Mouse (Mus musculus): ENCODE data around the gene Prss32. TPM values are rescaled to one million over a fixed set of nuclear protein-coding genes. Genes with fewer than 3 reads are reported as not detected.

Prss32 gene
- 0.06 and 0.10 TPM in 2 replicates for polyA plus RNA-seq (2012; rRNA removed)

DNA sequence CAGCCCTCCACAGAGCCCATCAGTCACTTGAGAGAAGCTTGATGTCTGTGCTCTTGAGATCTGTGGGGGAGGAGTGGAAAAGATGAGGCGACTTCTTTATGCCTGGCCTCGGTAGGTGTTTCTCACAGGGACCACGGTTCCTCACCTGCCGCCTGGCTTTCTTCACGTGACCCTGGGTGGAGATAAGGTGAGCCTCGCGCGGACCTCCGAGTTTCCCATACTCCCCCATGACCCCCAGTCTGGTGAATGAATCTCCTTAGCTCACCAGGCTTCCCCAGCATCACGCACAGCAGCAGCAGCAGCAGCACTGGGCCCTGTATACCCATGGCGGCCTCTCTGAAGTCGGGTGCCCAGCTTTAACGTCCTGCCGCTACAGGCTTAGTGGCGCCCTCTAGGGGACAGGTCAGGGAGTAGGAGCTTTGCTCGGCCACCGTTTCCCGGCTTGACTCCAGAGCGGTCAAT, at the start of gene Prss32, which contains the start of gene Prss41:
Gene Prss32, plus strand, starts transcription at position 44 of the 462 bp plus-strand sequence.
Gene Prss41, minus strand, starts transcription at position 361 of the 462 bp plus-strand sequence.
- peak in 1 of 2 experiments; percentile 51 for DNase-seq (ENCODE audit: extremely low spot score in 1 of 2, low spot score in 1 of 2)

DNA sequence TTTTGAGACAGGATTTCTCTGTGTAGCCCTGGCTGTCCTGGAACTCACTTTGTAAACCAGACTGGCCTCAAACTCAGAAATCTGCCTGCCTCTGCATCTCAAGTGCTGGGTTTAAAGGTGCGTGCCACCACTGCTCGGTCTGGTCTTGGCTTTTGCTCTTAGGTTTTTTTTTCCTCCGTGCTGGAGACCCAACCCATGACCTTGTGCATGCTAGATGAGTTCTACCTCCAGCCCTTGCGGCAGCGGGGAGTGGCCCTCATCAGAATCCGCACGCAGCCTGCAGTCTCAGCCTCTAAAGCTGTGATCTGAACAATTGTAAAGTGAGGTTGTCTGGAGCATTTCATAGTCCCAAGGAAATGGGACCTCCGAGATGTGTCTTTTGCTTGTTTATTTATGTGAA, 48.3 kb upstream of the Prss32 start:
- DNase-seq (ENCODE audit: extremely low spot score in 1 of 2, low spot score in 1 of 2) = no peak

DNA sequence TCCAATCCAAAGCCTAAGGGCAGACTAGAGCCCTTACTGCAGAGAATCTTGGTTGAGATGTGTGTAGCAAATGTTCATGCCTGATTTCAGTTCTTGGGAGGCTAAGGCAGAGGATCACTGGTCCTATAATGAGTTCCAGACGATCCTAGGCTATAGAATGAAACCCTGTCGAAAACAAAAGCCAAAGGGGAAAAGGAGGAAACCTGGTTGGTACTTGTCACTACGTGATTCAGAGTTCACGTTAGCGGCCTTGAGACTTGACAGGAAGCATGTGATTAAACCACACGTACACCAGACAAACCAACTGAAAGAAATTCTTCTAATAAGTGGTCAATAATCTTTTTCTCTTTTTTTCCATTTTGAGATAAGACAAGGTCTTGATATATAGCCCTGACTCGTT, 46.3 kb upstream of the Prss32 start:
- DNase-seq (ENCODE audit: extremely low spot score in 1 of 2, low spot score in 1 of 2) = no peak

DNA sequence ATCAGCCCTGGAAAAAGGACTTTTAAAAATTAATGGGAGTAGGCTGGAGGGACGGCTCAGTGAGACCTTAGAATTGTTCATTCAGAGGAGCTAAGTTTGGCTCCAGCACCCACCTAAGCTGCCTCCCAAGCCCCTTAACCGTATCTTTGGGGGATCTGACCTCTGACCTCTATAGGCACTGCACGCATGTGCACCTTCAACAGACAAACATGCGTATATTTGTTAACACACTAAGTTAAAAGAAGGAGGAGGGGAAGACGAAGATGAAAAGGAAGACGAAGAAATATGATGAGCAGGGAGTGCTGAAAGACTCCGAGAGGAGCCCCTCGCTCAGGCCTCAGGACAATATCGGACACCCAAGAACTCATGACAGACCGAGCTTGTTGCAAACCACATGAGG, 42.0 kb upstream of the Prss32 start:
- DNase-seq (ENCODE audit: extremely low spot score in 1 of 2, low spot score in 1 of 2) = no peak

DNA sequence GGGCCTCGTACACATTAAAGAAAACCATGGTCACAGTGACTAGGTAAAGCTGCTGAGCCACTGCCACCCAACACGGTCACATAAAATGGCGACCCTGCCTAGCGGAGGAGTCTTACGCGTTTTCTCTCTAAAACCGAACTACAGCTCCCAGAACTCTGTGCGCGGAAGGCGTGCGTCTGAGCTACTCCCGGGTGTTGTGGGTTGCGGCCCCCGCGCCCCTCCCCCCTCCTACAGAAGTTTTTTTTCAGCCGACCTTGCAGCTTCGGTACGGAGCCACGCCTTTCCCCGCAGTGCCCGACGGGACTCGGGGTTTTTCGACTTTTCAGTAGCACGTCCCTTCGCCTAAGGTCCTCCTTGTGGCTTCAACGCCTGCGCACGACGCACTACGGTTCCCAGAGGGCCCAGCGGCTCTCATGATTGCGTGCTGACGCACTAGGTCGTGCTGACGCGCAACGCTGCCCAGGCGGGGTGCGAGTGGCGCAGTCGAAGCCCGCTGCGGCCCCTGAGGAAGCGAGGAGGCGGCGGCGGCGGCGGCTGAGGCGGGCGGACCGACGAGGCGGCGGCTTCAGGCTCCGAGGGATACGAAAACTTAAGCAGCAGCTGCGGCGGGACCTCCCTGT, 40.8 kb upstream of the Prss32 start:
- peak; percentile 98 to 99 for DNase-seq (ENCODE audit: extremely low spot score in 1 of 2, low spot score in 1 of 2)

DNA sequence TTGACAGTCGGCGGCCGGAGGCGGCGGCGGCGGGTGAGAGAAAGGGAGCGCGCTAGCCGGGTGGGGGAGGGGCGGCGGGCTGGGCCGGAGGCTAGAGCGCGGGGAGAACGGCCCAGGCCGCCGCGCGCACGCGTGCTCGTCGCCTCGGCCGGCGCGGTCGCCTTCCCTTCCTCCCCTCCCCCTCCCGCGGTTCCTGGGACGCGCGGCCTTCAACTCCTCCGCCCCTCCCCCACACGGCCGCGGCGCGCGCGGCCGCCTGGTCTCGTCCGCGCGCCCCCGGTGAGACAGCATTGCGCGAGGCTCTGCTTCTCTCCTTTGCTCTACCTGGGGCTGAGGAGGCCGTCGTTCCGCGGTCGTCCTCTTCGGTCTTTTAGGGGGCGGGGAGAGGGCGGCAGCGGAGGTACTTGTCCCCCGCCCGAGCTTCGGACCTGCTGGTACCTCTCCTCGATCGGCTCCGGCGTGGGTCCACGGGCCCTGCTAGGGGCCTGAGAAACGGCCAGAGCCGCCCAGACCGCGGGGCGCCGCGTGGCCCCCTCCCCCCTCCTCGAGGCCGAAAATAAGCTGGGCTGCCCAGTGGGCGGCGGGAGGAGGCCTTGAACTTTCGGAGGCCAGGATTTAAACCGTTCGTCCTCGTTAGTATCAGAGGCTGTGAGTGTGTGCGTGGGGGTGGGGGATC, 40.2 kb upstream of the Prss32 start:
- DNase-seq (ENCODE audit: extremely low spot score in 1 of 2, low spot score in 1 of 2) = peak in 1 of 2 experiments; percentile 68

DNA sequence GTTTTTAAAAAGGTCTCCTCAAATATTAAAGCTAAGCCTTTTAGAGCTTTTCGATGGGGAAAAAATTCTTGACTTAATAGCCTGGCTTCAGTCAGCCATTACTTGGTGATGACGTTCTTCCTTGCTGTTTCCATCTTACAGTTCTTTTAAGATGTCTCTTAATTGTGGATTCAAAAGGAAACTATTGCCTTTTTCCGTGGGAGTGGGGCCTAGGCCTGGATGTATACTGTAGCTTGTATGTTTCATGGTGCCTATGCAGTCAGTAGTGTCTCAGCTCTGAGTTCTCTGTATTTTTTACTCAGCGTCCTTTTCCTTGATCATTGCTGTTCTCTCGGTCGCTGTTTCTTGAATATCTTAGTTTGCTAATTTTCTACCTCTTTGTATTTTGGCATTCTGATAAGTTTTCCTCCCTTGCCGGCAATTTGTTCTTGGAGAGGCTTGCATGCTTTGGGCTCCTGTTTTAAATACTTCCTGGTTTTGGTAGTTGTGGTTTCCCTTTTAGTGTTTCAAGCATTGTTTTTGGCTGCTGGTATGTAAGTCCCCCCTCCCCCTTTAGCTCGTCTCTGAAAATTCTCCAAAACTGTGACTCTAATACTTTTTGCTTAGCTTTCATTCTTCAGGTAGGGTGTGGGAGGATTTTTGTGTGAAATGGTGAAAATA, 39.1 kb upstream of the Prss32 start:
- DNase-seq (ENCODE audit: extremely low spot score in 1 of 2, low spot score in 1 of 2) = no peak

DNA sequence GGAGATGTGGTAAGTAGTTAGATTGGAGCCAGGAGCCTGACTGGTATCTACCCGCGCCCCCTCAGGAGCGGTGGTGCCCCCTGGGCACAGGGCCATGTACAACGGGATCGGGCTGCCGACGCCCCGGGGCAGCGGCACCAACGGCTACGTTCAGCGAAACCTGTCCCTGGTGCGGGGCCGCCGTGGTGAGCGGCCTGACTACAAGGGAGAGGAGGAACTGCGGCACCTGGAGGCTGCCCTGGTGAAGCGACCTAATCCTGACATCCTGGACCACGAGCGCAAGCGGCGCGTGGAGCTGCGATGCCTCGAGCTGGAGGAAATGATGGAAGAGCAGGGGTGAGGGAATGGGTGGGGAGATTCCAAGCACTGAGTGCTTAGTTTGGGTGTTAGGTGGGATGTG, 36.8 kb upstream of the Prss32 start:
- peak in 1 of 2 experiments; percentile 36 for DNase-seq (ENCODE audit: extremely low spot score in 1 of 2, low spot score in 1 of 2)

DNA sequence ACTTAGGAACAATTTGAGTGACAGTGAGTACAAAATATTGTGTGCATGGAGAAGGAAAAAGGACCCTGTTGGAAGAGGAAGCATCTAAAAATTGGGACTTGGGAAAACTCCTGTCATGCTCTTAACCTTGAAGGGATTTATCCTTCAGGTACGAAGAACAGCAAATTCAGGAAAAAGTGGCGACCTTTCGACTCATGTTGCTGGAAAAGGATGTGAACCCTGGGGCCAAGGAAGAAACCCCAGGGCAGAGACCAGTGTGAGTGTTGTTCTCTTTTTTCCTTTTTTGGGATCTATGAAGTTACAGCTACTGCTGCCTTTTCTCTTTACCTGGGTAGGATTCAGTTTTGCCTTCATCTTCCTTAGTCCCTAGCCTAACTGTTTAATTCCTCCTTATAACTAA, 35.7 kb upstream of the Prss32 start:
- DNase-seq (ENCODE audit: extremely low spot score in 1 of 2, low spot score in 1 of 2) = no peak

DNA sequence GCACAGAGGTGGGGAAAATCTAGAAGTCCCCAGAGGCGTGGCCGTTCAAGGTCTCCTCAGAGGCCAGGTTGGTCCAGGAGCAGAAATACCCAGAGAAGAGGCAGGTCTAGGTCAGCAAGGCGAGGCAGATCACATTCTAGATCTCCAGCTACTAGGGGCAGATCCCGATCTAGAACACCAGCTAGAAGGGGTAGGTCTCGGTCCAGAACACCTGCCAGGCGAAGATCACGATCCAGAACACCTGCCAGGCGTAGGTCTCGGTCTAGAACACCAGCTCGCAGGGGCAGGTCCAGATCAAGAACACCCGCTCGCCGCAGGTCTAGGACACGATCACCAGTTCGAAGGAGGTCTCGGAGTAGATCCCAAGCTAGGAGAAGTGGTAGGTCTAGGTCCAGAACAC, 28.0 kb upstream of the Prss32 start:
- no peak for DNase-seq (ENCODE audit: extremely low spot score in 1 of 2, low spot score in 1 of 2)

DNA sequence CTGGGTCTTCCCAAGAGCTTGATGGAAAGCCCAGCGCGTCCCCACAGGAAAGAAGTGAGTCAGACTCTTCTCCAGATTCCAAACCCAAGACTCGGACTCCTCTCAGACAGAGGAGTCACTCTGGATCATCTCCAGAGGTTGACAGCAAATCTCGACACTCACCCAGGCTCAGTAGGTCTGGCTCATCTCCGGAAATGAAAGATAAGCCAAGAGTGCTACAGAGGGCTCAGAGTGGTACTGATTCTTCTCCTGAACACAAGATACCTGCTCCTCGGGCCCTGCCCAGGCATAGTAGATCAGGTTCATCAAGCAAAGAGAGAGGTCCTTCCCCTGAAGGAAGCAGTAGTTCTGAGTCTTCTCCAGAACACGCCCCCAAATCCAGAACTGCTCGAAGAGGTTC, 25.1 kb upstream of the Prss32 start:
- no peak for DNase-seq (ENCODE audit: extremely low spot score in 1 of 2, low spot score in 1 of 2)

DNA sequence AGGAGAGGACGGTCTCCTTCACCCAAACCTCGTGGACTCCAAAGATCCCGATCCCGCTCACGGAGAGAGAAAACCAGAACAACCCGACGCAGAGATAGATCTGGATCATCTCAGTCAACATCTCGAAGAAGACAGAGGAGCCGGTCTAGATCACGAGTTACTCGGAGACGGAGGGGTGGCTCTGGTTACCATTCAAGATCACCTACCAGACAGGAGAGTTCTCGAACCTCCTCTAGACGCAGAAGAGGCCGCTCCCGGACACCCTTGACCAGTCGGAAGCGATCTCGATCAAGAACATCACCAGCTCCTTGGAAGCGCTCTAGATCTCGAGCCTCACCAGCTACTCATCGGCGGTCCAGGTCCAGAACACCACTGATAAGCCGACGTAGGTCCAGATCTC, 24.4 kb upstream of the Prss32 start:
- no peak for DNase-seq (ENCODE audit: extremely low spot score in 1 of 2, low spot score in 1 of 2)

DNA sequence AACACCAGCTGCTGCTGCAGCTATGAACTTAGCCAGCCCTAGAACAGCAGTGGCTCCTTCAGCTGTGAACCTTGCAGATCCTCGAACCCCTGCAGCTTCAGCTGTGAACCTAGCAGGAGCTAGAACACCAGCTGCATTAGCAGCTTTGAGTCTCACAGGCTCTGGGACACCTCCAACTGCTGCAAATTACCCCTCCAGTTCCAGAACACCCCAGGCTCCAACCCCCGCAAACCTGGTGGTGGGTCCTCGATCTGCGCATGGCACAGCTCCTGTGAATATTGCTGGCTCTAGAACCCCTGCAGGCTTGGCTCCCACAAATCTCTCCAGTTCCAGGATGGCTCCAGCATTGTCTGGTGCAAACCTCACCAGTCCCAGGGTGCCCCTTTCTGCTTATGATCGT, 22.9 kb upstream of the Prss32 start:
- DNase-seq (ENCODE audit: extremely low spot score in 1 of 2, low spot score in 1 of 2) = no peak

DNA sequence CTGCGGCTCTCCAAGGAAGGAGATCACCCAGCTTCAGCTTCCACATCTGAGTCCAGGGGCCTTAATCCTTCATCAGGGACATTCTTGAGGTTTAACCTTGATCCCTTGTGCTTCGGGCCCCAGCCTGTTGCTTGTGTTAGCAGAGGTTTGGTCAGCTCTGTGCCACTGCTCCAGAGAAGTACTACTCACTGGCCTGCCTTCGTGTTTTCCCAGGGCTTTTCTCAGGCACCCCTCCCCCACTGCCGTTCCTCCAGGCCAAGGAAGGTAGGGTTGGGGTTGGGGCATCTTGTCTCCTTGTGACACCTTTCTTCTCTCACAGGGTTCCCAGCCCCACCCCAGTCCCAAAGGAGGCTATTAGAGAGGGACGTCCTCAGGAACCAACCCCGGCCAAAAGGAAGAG, 21.6 kb upstream of the Prss32 start:
- DNase-seq (ENCODE audit: extremely low spot score in 1 of 2, low spot score in 1 of 2) = no peak

DNA sequence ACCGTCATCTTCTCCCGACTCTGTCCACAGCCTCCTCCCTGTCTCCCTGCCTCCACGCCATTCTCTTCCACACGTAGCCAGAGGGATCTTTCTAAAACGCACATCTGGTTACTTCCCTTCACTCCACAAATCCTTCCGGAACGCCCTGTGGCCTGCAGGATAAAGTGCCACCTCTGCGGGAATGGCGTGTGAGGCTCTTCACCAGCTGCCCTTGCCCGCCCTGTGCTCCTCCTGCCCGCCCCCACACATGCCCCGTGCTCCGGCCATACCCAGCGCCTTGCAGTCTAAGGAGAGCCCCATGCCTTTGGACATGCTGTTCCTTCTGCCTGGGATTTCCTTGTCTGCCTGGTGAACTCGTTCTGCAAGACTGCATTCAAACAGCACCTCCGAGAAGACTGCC, 20.6 kb upstream of the Prss32 start:
- DNase-seq (ENCODE audit: extremely low spot score in 1 of 2, low spot score in 1 of 2) = no peak

DNA sequence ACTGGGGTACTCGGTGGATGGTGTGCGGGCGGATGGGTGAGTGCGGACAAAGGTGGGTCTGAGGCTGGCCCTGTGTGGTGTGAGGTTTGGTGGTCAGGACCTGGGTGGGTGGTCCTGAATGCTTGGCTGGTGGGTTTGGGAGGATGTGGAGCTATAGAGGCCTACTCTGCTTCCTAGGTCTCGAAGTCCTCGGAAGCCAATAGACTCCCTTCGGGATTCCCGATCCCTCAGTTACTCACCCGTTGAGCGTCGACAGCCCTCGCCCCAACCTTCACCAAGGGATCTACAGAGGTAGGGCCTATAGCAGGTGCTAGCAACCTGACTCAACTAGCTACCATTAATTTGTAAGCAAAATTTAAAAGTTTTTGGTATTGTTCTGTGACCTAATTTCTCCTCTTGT, 20.0 kb upstream of the Prss32 start:
- no peak for DNase-seq (ENCODE audit: extremely low spot score in 1 of 2, low spot score in 1 of 2)

DNA sequence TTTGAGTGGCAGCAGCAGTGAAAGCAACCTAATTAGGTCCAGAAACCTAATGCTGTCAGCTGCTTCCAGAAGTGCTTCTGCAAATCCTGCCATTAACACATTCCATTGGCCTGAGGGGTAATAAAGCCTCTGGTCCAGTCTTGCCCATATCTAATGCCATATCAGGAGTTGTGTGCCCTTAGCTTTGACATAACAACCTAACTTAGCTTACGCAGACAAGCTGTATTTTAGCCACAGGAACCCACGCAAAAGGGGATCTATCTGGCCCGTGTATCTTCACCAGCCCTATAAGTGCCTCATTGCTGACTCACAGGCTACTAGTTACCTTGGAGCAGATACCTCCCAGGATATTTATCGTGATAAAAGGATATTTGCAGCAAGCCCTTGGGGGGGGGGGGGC, 18.1 kb upstream of the Prss32 start:
- no peak for DNase-seq (ENCODE audit: extremely low spot score in 1 of 2, low spot score in 1 of 2)

DNA sequence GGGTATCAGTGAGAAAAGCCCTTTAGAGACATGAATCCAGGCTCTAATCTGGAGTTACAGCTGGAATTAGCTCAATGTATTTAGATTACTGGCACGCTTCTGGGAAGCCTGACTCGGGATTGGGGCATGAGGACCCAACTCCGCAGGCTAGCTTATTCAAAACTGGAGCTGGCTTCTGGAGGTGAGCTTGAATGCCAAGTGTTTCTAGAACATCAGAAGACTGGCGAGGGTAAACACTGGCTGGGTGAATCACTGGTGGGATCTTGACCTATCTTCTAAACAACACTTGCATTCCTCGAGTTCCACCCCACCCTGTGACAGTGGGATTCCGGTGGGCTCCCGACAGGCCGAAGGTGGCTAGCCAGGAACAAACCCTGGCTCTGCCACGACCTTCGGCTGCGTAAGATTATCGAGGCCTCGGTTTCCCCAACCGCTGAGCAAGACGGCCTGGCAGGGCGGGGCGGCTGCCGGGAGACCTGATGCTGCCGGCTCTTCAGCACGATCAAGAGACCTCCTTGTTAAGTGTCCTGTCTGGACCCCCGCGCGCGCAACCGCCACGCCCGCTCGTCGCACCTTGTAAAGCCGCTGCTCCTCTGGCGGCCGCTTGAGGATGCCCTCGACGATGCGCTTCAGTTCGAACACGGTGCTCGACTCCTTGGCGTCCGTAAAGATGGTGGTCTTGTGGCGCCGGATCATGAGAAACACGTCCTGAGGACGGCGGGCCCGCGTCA, 15.2 kb upstream of the Prss32 start:
- DNase-seq (ENCODE audit: extremely low spot score in 1 of 2, low spot score in 1 of 2) = peak in 1 of 2 experiments; percentile 55

DNA sequence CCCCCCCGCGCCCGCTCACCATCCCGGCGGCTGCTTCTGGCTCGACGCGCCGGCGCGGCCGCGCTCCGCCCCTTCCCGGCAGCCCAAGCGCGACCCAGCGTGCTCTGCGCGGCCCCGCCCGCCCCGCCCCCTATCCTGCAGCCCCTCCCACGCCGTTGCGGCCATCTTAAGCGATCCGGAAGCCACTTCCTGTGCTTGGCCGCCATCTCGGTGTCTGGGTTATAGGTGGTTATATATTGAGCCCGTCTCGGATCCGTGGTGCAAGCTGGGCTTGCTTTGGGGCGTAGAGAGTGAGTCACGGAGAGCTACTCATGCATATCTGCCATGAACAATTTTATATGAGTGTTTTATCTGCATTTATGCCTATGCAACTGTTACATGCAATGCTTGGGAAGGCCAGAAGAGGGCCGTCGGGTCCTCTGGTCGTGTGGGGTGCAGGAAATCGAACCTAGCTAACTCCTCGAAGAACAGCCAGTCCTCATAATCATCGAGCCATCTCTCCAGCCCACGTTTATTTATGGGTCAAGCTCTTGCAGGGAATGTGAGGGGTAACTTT, 14.5 kb upstream of the Prss32 start, which contains the start of gene Elob:
Gene Elob, minus strand, starts transcription at position 73 of the 556 bp plus-strand sequence.
- DNase-seq (ENCODE audit: extremely low spot score in 1 of 2, low spot score in 1 of 2) = peak; percentile 70 to 87

DNA sequence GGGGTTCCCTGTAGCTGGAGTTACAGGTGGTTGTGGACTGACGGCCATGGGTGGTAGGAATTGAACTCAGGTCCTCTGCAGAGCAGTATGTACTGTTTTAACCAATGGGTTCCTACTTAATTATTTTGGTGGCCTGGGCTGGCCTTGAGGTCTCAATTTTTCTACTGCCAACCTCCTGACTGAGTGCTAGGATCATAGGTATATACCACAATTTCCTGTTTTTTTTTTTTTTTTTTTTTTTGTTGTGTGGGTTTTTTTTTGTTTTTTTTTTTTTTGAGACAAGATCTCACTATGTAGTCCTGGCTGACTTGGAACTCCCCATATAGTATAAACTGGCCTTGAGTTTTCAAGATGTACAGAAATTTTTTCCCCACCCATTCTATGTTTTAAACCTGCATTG, 12.5 kb upstream of the Prss32 start:
- DNase-seq (ENCODE audit: extremely low spot score in 1 of 2, low spot score in 1 of 2) = no peak

Measured in frontal cortex, adult 2 months (tissue).